Mouse (Mus musculus): ENCODE measurements at regions not wholly inside any gene's neighbourhood (a gene's known extent, or its start where the extent isn't known, plus 50 kb on each side); places are given as distances from the start of the nearest gene placed in this dataset.

DNA sequence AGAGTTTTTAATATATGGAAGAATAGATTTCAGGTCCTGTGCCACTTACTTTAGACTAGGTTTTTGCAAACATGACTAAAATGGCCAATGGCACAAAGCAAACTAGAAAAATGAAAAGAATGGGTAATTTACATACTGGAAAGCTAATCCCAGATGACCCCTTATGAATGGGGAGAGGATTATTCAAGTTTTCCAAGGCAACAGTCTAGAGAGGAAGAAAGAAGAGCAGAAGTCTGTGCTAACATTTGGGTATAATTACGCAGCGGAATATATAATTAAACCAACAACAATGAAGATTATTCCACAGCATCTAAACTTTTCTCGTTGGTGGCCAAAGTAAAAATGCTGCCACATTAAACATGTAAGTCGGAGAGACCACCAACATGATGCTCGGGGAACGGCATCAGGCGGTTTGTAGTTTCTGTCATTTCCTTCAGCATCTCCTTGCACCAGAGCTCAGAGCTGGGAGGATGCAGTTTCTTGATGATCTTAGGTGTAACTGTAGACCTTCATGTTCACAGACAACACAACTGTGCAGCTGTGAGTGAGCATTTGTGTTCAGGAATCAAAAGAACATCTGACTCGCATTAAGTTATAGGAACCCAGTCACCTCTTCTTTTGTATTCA, 51.2 kb upstream of the Tmtc2 start:
- Histone ChIP-seq H3K27ac (no peak overlapping the region), H3K4me3 (no peak overlapping the region)
- no peak for TF ChIP-seq CTCF (IDR thresholded peaks at IDR 0.05)
- intact Hi-C loops (cut with DNase I), result no loop called here
- no peak for DNase-seq (ENCODE audit: extremely low spot score in 1 of 2, low spot score in 2 of 2)

All from left cerebral cortex, adult 2 months (tissue).